Mouse (Mus musculus): ENCODE data around the gene Azin2. TPM values are rescaled to one million over a fixed set of nuclear protein-coding genes. Genes with fewer than 3 reads are reported as not detected.

The Azin2 gene
- polyA plus RNA-seq, 2 experiments from 2014 or later: 0.66 TPM; not detected in 1

DNA sequence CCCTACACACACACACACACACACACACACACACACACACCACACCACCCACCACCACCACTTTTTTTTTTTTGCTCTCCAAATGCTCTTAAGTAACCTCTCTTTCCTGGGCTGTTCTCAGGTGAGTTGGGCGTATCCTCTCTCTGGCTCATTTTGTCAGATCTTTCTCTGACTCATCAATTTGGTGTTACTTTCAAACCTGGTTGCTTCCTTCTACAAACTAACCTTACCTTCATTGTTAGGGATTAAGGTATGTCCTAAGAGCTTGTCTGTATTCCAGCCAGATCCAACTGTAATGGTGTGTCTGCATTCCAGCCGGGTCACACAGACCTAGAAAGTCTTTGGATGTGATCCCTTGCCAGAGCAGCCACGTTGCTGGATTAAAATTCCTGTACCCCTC, 15.0 kb upstream of the Azin2 start:
- no peak for ATAC-seq

- no peak for ATAC-seq
Measured at GRCm38 (mm10) chr4:128976577-128976976, 14.3 kb upstream of the Azin2 start.

GRCm38 (mm10) chr4:128974677-128975076, 12.4 kb upstream of the Azin2 start:
- no peak for ATAC-seq

DNA sequence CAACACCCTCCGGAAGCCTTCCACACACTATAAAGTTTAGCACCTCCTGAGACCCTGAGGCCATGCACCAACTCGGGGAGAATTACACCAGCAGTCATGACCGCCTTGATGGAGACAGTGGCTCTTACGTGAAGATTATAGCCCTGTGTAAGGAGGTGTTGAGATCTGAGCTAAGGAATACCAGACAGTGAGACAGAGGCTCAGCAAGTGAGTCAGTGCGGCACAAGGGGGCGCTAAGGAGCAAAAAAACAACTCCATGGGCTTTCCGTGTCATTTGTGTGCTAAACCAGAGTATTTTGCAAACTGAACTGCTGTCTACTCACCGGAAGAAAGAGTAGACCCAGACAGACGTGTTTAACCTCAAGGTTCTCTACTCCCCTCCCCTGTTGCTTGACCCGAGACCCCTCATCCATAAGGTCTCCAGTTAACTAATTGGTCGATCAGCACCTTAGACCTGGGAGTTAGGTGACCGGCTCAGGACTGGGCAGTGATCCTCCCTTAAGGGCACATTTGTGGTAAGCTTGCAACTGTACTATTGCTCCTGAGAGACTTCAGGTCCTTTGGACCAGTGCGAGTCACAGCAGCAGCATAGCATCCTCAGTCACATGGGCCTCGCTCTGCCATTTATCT, 8.9 kb upstream of the Azin2 start:
- peak; percentile 85 for ATAC-seq

DNA sequence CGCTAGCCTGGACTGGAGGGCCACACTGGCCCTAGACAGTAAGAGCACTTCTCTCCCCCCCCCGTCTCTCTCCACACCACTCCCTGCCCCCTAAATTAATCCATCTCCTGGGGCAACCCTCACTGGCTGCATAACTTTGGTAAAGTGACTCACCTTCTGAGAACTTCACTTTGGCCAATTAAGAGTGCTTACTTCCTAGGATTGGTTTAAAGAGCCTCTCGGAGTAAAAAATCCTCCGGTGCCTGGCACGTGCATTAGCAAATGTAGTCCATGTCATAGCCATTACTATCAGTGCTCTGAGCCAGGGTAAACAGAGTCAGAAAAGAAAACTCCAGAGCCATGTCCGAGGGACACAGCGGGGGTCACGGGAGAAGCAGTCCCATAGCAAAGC, 8.2 kb upstream of the Azin2 start:
- ATAC-seq: no peak

DNA sequence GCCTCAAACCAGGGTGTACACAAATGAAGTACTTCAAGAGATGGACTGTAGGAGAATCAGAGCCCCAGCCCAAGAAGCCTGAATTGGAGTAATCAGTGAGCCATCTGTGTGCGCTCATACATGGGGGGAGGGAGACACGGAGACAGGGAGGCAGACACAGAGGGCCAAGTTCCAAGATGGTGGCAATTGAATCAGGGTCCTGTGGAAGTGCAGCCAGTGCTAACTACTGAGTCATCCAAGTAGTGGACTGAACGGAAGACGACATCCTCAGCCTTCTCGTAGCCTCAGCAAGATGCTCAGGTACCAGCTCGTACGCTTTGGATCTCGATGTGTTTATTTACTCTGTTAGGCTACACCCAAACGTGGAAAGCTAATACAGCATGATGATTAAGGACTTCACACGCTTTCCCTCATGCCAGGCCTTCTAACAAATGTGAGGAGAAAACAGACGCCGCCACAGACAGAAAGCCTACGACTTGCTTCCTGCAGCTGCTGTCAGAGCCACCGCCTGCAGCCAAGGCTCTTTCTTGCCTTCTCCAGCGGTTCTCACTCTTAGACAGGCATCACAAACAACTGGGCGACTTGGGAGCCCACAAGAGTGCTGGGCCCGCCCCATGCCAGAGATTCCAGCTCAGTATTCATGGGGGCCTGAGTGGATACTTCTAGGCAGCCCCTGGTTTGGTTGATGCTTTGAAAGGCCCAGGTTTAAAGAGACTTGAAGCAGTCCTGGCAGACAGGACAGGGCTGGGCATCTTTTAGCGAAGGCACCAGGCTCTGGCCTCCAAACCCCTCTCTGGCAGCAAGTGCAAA, 7.6 kb upstream of the Azin2 start:
- ATAC-seq: no peak

DNA sequence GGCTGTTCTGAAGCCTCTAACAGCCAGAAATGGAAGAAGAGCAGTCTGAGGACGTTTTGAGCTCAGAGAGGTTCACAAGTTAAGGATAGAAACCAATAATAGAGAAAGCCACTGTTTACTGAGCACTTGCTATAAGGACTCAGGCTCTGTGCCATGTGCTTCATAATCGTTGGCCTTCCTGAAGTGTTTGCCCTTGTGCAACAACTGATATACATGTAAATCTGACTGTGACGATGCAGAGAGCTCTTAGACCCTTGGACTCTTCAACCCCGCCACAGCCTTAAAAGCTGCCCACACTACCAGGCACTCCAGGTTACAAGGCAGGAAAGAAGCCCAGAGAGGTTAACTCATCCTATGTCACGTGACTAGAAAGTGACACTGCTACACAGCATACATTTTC, 6.8 kb upstream of the Azin2 start:
- no peak for ATAC-seq

DNA sequence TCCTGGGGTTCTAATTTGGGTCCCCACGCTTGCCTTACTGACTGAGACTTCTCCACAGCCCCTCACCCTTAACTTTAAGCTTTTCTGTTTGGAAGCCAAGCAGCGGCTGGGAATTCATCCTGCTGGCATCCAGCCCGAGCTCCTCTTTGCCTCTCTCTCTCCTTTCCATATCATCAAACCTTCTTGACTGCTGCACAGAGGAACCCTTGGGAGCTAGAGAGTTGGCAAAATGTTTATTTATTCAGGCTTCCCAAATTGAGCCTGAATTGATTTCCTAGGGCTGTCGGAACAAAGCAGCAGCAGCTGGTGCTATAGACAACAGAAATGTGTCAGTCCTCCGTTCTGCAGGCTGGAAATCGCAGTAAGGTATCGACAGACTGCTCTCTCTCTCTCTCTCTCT, 4.5 kb upstream of the Azin2 start:
- ATAC-seq: no peak

GRCm38 (mm10) chr4:128962926-128963290, 666 bp upstream of the Azin2 start:
- no peak for ATAC-seq

DNA sequence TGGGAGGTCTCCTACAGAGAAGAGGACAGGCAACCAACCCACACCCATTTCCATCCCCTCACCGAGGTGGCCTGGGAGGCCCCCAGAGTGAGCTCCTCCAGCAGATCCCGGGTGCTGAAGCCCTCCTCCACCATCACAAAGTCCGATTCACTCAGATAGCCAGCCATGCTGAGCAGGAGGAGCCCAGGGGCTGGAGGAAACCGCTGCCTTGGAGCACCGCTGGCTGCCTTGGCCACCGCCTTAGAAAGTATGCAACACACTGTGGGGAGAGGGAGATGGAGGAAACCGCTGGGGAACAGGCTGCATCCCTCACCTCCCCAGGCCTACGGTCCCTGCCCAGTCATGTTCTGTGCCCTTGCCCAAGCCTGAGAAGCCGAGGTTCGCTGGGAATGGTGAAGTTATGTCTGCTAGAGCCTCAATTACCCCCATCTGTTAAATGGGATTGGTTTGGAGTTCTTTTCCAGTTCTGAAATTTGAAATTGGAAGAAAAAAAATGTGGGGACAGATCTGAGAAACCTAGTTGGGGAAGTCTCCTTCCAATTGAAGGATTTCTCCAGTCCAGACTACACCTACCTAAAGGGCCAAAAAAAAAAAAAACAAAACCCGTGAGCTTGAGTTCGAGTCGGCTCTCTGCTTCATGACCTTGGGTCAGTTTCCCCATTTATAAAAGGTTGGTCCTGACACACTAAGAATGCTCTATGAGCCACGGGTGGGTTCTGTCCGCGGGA, 777 bp downstream of the Azin2 start:
- ATAC-seq: no peak

- no peak for ATAC-seq
Measured at GRCm38 (mm10) chr4:128959676-128960075, 2.6 kb downstream of the Azin2 start.

GRCm38 (mm10) chr4:128958849-128959248, 3.4 kb downstream of the Azin2 start:
- ATAC-seq: no peak

GRCm38 (mm10) chr4:128958156-128958555, 4.1 kb downstream of the Azin2 start:
- ATAC-seq: no peak

DNA sequence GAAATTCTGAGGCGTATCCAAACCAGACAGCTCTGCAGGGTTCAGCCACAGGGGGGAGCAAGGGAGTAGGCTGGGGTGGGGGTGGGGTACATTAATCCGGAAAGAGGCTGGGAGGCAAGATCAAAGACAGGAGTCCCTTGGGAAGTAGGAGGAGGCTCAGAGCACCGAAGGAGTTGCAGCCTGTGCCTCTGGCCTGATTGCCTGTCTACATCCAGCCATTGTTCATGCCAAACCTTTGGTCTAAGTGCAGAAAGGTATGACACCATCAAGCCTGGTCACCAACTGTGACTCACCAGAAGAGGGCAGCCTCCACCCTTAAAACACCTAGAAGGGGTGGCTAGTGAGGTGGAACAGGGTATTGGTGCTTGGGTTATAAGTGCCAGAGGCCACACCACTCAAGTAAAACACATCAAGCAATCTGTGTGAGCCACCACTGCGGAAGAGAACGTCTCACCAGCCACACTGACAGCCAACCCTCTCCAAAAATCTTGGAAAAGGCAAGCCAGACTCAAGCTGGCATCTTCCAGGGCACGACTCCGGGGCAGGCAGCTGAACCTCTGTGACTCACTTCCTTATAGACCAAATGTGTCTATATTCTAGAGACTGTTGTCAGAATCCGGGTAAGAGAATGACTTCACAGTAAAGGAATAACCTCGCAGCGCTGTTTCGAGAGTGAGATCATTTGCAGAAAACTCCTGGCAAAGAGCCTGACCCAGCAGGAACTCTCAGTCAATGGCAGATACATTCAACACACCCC, 4.9 kb downstream of the Azin2 start:
- no peak for ATAC-seq

DNA sequence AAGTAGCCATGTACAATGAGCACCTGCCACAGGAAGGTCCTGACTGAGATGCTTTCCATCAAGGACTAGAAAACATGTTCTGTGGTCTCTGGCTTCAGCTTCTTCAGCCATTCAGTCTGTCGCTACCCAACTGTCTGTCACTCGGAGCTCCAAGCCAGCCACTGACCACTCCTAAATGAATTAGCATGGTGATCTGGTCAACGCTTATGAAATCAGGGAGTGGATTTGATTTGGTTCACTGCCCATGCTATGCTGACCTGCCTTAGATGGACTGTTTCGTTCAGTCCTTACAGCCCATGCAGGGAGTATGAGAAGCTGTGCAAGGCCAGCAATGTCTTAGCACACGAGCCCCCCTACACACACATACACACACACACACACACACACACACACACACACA, 8.4 kb downstream of the Azin2 start:
- no peak for ATAC-seq

GRCm38 (mm10) chr4:128950461-128950860, 11.8 kb downstream of the Azin2 start:
- no peak for ATAC-seq

GRCm38 (mm10) chr4:128949470-128950005, 12.7 kb downstream of the Azin2 start:
- ATAC-seq: no peak

DNA sequence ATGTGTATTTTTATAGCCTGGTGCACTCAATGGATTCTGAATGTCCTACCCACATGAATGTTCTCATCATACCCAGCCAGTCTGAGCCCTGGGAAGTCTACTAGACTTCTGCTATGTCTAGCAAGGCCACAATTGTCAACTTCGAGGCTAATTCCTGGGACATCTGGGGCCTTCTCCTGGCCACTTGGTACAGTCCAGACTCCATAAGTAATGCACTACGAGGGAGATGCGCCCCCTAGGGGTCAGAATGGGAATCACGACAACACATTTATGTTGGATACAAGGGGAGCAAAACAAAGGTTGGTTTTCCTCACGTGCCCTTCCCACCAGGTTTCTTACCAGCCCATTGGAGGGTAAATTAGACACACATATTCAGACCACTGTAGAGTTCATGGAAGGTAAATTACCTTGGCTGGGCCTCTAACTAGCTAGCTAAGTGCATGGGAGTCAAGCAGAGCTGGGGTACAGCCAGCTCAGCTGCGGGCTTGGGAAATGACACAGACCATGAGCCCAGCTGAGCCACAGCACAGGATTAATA, 14.0 kb downstream of the Azin2 start:
- ATAC-seq: no peak

GRCm38 (mm10) chr4:128947326-128947933, 14.8 kb downstream of the Azin2 start:
- ATAC-seq: no peak

DNA sequence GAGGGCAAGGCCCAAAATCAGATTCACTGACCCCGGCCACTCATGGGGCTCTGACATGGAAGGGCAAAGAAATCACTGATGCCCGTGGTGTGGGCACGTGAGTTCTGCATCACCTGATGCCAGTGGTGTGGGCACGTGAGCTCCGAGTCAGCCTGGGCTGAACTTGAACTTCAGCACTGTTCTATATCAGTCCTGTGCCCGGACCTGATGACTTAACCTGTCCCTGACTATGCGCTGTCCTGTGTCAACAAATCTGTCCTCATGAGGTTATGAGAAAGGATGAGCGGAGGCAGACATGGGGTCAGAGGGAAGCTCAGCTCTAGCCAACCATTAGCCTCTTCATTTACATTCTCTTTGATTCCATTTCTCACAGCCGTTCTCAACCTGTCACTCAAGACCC, 15.5 kb downstream of the Azin2 start:
- no peak for ATAC-seq

- no peak for ATAC-seq
Measured at GRCm38 (mm10) chr4:128942346-128942745, 19.9 kb downstream of the Azin2 start.

GRCm38 (mm10) chr4:128935595-128935994, 26.6 kb downstream of the Azin2 start:
- ATAC-seq: no peak

Data from CD4-positive, CD25-positive, alpha-beta regulatory T cell, adult 4 months (primary cell).